Mouse (Mus musculus) testis, adult 2 months (tissue): ENCODE data around the gene Lpgat1.

Experiments used
- CTCF ChIP-seq: fragments of 200-500 bp; IDR thresholded peaks from 2 replicates; pipeline ENCODE4 v1.5.1; 2012; ENCODE audit warnings: low read depth, mild to moderate bottlenecking, inconsistent platforms, low read length, moderate library complexity; ENCODE audit not compliant: control insufficient read depth, insufficient read depth, insufficient replicate concordance
- POLR2A ChIP-seq: fragments of 200-500 bp; IDR thresholded peaks from 2 replicates; pipeline ENCODE4 v1.6.1; 2012; ENCODE audit warnings: low read depth, mild to moderate bottlenecking, inconsistent platforms, low read length, moderate library complexity; ENCODE audit not compliant: control insufficient read depth

DNA sequence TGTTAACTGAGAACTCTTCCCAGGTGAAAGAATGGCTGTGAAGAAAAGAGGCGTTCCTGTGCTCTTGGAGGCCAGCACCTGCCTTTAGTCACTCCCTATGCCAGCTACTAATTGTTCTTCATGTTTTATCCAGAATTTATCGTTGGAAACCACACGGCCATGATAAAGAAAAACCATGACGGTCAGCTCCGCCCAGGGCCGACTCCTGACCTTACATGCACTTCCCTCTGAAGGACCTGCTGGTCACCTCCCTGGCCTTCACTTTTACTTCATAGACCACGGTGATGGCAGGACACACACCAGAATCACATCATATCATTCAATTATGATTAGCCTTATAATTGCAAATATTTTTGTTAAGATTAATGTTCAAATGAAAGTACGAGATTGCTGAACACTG lies 57.5 kb downstream of the Lpgat1 start:
- TF ChIP-seq POLR2A (no peak), CTCF (no peak)
